8 mouse cellular contexts compared by ENCODE assay signal in the genomic region with DNA sequence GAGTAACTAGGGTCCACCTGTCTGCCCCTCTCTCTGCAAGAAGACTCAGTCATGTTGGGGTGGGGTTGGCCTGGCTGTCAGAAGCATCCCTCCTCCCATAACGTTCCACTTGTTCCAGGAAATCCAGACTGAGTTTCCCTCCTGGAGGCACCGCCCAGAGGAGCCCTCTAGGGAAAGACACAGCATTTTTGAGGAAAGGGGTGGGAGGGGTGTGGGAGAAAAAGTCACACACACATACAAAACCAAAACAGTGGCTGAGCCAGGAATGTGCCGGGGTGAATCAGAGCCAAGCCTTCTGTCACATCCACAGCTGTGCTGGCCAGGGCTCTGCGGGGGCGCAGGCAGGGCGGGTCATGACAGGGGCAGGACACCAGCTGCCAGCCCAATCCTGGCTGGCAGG. TPM values are rescaled to one million over a fixed set of nuclear protein-coding genes. Genes with fewer than 3 reads are reported as not detected.
DNase-seq lines count a peak whose midpoint lies in the region; ATAC-seq and TF ChIP-seq lines count a peak whose summit lies in the region.

No protein-coding gene starts in this region.

- H3K4me2 ChIP-seq in stomach, postnatal 0 days (replicated peaks; ENCODE audit: low read depth), result no peak overlapping the region
- no peak overlapping the region for H3K4me2 ChIP-seq in forebrain, embryonic 11.5 days (ENCODE audit: low read depth, low read length, severe bottlenecking)

- peak; percentile 81 for DNase-seq in left cerebral cortex, postnatal 4 days
- no peak for DNase-seq in left cerebral cortex, adult 11 months (ENCODE audit: low spot score)
- peak; percentile 53 for DNase-seq in adipocyte (ENCODE audit: low spot score)
- no peak for DNase-seq in heart, embryonic 10.5 days (ENCODE audit: low spot score)
- peak; percentile 89 for DNase-seq in kidney, postnatal 14 days
- peak; percentile 24 for DNase-seq in stomach, postnatal 0 days (ENCODE audit: low spot score)
- no peak for DNase-seq in forebrain, embryonic 11.5 days (ENCODE audit: low spot score)

- intact Hi-C loops in left cerebral cortex, postnatal 4 days (cut with DNase I), result no loop called here

- no peak for TF ChIP-seq CTCF in stomach, postnatal 0 days (IDR thresholded peaks at IDR 0.05; ENCODE audit: low read depth)

- H3K36me3 ChIP-seq in heart, embryonic 10.5 days, result no peaks in the 10 kb centered on the region
- no peaks in the 10 kb centered on the region for H3K36me3 ChIP-seq in stomach, postnatal 0 days (ENCODE audit: control insufficient read depth, insufficient read depth, low read length)
- H3K36me3 ChIP-seq in forebrain, embryonic 11.5 days (ENCODE audit: control insufficient read depth, insufficient read depth, low read length), result no peaks in the 10 kb centered on the region

- H3K4me1 ChIP-seq in heart, embryonic 10.5 days, result peaks cover 8% of the 10 kb centered on the region
- no peaks in the 10 kb centered on the region for H3K4me1 ChIP-seq in stomach, postnatal 0 days (replicated peaks; ENCODE audit: control insufficient read depth, insufficient read depth)
- H3K4me1 ChIP-seq in forebrain, embryonic 11.5 days (replicated peaks; ENCODE audit: control insufficient read depth, insufficient read depth, low read length), result no peaks in the 10 kb centered on the region

- 67% methylated on average over 6 of the region's 6 CpGs for WGBS in heart, embryonic 10.5 days
- WGBS in stomach, postnatal 0 days, result 32% methylated on average over 6 of the region's 6 CpGs
- WGBS in forebrain, embryonic 11.5 days, result 86% methylated on average over 6 of the region's 6 CpGs

- no peak overlapping the region for H3K4me3 ChIP-seq in heart, embryonic 10.5 days
- H3K4me3 ChIP-seq in stomach, postnatal 0 days (ENCODE audit: low read depth, low read length), result no peak overlapping the region
- no peak overlapping the region for H3K4me3 ChIP-seq in forebrain, embryonic 11.5 days (ENCODE audit: low read depth, low read length)

- peak; percentile 68 for ATAC-seq in stomach, postnatal 0 days (ENCODE audit: low FRiP score, low TSS enrichment)
- ATAC-seq in megakaryocyte progenitor cell, adult 5-6 weeks (replicated peaks; ENCODE audit: poor library complexity), result no peak
- ATAC-seq in forebrain, embryonic 11.5 days (replicated peaks; ENCODE audit: low FRiP score), result no peak

- H3K27me3 ChIP-seq in heart, embryonic 10.5 days (ENCODE audit: insufficient read depth, poor library complexity, severe bottlenecking), result no peaks in the 10 kb centered on the region
- H3K27me3 ChIP-seq in stomach, postnatal 0 days (ENCODE audit: control insufficient read depth, insufficient read depth, low read length), result no peaks in the 10 kb centered on the region
- H3K27me3 ChIP-seq in forebrain, embryonic 11.5 days (ENCODE audit: control insufficient read depth, insufficient read depth, low read length), result no peaks in the 10 kb centered on the region

- 0 out of 2 replicates have a peak overlapping the region, but pooled peaks have one; percentile 2 for H3K27ac ChIP-seq in heart, embryonic 10.5 days
- H3K27ac ChIP-seq in stomach, postnatal 0 days (replicated peaks), result no peak overlapping the region
- H3K27ac ChIP-seq in forebrain, embryonic 11.5 days (ENCODE audit: low read depth, low read length), result no peak overlapping the region

- H3K9ac ChIP-seq in stomach, postnatal 0 days (ENCODE audit: low read length), result no peak overlapping the region
- H3K9ac ChIP-seq in forebrain, embryonic 11.5 days (ENCODE audit: low read length), result no peak overlapping the region

- TF ChIP-seq EP300 in stomach, postnatal 0 days (optimal IDR thresholded peaks at IDR 0.05), result no peak

- H3K9me3 ChIP-seq in heart, embryonic 10.5 days, result no peaks in the 10 kb centered on the region
- no peaks in the 10 kb centered on the region for H3K9me3 ChIP-seq in stomach, postnatal 0 days (ENCODE audit: control insufficient read depth, low read length)
- H3K9me3 ChIP-seq in forebrain, embryonic 11.5 days (ENCODE audit: control insufficient read depth, low read length), result no peaks in the 10 kb centered on the region

RNA-seq across cellular contexts. Expression of gene Tcf15, which starts 37.0 kb away (rescaled TPM):
- 1 to 10 TPM in 1 of 2 experiments, under 1 TPM in 1; 0.54 to 1.1 TPM for total RNA-seq in left cerebral cortex, postnatal 4 days (2021)
- 1.9 and 7.2 TPM in 2 replicates for polyA plus RNA-seq in heart, embryonic 10.5 days (2016; fragmentation: Nextera tagmentation; extraction: Ambion mirVana)
- polyA plus RNA-seq in stomach, postnatal 0 days (2015; fragmentation: Nextera tagmentation; extraction: Ambion mirVana), result 2.5 and 3.1 TPM in 2 replicates
- total RNA-seq in megakaryocyte progenitor cell, adult 5-6 weeks (2015), result not detected in 2 replicates
- 0.12 TPM in 1 of 2 replicates, not detected in the other for total RNA-seq in megakaryocyte progenitor cell, adult 5-6 weeks (2017)
- 3.4 and 3.5 TPM in 2 replicates for polyA plus RNA-seq in forebrain, embryonic 11.5 days (2014; fragmentation: Nextera tagmentation; extraction: Ambion mirVana)

RNA-seq across cellular contexts. Expression of gene Csnk2a1, which starts 46.3 kb away (rescaled TPM):
- 100 to 1,000 TPM; 142 to 148 TPM for total RNA-seq in left cerebral cortex, postnatal 4 days (2021)
- 64.0 and 67.0 TPM in 2 replicates for polyA plus RNA-seq in heart, embryonic 10.5 days (2016; fragmentation: Nextera tagmentation; extraction: Ambion mirVana)
- polyA plus RNA-seq in stomach, postnatal 0 days (2015; fragmentation: Nextera tagmentation; extraction: Ambion mirVana), result 54.1 and 60.7 TPM in 2 replicates
- 55.9 and 68.2 TPM in 2 replicates for total RNA-seq in megakaryocyte progenitor cell, adult 5-6 weeks (2015)
- 111 and 125 TPM in 2 replicates for total RNA-seq in megakaryocyte progenitor cell, adult 5-6 weeks (2017)
- 72.2 and 73.6 TPM in 2 replicates for polyA plus RNA-seq in forebrain, embryonic 11.5 days (2014; fragmentation: Nextera tagmentation; extraction: Ambion mirVana)

Comparison
In these comparisons a context has a peak if more than half of its experiments do, and no peak if none do; other contexts are left out.
1. DNase-seq: peak in left cerebral cortex, postnatal 4 days (single experiment), adipocyte (single experiment), kidney, postnatal 14 days (single experiment) and stomach, postnatal 0 days (single experiment); none in left cerebral cortex, adult 11 months (single experiment), heart, embryonic 10.5 days (single experiment) and forebrain, embryonic 11.5 days (single experiment).